Mouse (Mus musculus): ENCODE measurements around the gene Vmn2r37.
"Not testable (repeated sequence)": the region's sequence is repeated elsewhere in the genome, so short reads cannot be mapped to it uniquely, and the experiment has no call there.

The Vmn2r37 gene

DNA sequence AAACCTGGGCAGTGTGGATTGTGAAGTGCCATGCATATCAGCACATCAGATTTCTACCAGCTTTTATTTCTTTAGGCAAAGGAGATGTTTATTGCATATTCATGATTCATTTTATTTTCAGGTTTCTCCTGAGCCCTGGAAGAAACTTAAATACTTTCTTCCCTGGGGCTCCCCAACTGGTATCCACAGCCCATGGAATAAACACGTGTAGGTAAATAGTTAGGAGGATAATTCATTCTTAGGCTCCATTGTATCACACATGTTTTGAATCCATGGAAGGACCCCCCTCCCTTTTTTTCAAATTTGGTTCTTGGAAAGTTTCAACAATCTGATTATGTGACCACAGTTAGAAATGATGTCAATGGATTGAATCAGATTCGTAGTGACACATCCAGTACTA lies at the start of gene Vmn2r37:
TSS of gene Vmn2r37 (minus strand) at position 101 of the 400 bp plus-strand sequence.
- not testable (repeated sequence) for DNase-seq (ENCODE audit: low read depth, low spot score)

Data from retina, postnatal 7 days (tissue).